Mouse (Mus musculus) T-helper 2 cell (primary cell): ENCODE data around the gene Zfand2a.

Source experiments
- in situ Hi-C: fragments of 300-600 bp; cut with MboI, MseI; formaldehyde crosslinking; loops from one replicate; pipeline ENCODE4 v1.15.1; 2025; ENCODE audit warnings: high pct_unique_total_duplicates

Gene Zfand2a

DNA sequence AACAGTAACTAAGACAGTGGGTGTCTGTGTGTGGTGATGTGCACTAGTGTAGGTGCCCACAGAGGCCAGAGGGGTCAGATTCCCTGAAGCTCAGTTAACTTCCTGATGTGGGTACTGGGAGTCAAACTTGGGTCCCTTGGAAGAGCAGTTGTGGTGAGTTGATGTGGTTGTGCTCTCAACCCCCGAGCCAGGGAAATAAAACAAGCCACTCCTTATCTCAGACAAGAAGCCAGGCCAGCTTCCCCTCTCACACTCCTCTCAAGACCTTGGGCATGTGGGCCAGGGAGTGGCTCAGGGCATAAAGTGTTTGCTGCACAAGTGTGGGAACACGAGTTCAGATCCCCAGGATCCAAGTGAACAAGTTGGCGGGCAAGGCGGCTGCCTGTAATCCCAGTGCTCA is 17.5 kb downstream of the Zfand2a start:
- in situ Hi-C loops, result no loop called here

- in situ Hi-C loops, result no loop called here
Observed at GRCm38 (mm10) chr5:139466373-139466772, 18.0 kb downstream of the Zfand2a start.

- in situ Hi-C loops, result no loop called here
Observed at GRCm38 (mm10) chr5:139464874-139465273, 19.5 kb downstream of the Zfand2a start.

GRCm38 (mm10) chr5:139460384-139461067 is 23.8 kb downstream of the Zfand2a start, which contains the start of gene 3110082I17Rik:
TSS of gene 3110082I17Rik (minus strand) at chr5:139460527.
- in situ Hi-C loops, result no loop called here

- in situ Hi-C loops, result no loop called here
Observed at GRCm38 (mm10) chr5:139459938-139460337, 24.4 kb downstream of the Zfand2a start.

DNA sequence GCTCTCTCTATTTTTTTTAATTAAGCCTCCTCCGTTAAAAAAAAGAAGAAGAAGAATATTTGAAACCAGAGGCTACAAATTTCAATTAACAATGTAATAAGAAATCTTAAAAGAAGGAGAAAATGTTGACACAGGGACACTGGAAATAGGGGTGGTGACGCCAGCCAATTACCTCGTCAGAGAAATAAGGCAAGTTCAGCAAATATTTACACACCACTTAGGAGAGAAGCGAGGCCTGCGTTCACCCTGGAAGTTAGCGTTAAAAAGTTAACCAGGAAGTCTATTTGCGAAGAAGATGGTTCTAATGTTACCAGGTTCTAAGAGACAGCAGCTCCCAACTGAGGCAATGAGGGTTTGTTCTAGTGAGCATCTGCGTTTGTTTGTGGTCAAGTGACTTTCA is 27.1 kb downstream of the Zfand2a start:
- in situ Hi-C loops, result no loop called here

- in situ Hi-C loops, result no loop called here
Observed at GRCm38 (mm10) chr5:139455166-139455565, 29.2 kb downstream of the Zfand2a start.

GRCm38 (mm10) chr5:139453031-139453430 is 31.3 kb downstream of the Zfand2a start:
- in situ Hi-C loops, result no loop called here

DNA sequence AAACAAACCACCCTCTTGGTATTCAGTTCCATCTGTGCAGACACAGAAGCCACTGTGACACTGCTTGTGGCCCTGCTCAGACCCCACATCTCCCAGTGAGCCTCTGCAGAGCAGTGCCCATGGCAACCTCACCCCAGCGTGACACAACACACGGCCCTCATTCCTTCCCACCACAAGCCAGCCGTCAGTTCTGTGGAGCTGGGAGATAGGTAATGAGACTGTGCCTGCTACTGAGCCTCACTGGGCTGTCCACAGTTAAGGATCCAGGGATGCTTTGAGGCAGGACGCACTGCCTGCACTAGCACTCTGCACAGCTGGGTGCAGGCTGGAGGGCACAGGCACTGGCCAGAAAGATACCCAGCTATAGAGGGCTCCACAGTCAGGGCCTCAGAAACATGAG is 34.4 kb downstream of the Zfand2a start:
- in situ Hi-C loops, result no loop called here

DNA sequence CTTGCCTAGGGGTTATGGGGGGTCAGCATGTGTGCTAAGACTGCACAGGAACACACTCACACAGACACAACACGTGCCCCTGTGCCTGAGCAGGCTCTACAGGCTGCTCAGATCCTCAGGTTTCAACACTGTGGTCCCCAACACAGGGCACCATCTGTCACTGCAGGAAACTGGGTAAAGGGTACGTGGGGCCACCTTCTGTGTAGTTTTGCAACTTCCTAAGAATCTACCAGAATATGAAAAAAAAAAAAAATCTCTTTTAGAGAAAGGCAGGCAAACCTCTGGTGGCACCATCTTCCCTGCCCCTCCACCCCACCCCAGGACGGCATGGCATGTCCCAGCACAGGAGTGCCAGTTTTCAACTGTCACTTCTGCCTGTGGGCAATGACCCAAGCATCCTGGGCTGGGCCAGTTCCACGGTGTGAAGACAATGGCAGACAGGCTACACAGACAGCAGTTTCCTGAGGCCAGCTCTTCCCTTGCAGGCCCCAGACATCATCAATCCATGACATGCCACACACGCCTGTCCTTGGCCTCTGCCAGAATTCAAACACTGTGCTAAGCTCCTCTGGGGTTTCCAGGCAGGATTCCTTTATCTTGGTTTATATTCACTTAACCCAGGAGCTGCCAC is 35.1 kb downstream of the Zfand2a start:
- in situ Hi-C loops, result no loop called here

DNA sequence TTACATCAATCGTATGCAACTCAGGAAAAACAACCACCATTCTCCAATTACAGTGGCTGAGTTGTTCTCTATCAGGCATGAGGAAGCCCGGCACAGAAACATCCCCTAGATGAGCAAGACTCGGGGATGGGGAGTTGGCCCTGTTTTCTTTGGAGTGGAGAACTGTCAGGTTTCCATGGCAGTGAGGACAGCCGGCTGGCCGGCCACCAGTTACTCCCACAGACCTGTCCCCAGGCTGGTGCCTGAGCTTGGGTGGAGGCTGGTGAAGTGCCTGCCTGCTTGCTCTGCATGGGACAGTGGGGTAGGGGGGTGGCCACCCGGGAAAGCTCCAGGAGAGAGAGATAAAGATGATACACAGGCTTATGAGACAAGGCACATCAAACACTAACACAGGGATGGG is 36.3 kb downstream of the Zfand2a start:
- in situ Hi-C loops, result no loop called here

DNA sequence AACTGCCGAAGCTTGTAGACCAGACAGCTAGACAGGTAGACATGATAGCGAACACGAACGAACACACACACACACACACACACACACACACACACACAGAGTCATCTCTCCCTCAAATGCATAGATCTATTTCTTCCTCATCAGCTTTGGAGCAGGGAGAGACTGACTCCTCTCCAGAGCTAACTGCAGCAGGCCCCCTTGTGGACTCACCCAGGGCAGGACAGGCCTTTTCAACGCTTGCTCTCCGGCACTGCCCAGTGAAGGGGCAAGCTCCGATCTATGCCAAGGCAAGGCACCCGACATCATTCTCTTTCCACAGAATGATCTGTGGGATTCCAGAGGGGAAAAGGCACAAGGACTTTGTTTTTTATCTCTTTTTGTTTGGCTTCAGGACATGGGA is 39.1 kb downstream of the Zfand2a start:
- in situ Hi-C loops, result no loop called here

DNA sequence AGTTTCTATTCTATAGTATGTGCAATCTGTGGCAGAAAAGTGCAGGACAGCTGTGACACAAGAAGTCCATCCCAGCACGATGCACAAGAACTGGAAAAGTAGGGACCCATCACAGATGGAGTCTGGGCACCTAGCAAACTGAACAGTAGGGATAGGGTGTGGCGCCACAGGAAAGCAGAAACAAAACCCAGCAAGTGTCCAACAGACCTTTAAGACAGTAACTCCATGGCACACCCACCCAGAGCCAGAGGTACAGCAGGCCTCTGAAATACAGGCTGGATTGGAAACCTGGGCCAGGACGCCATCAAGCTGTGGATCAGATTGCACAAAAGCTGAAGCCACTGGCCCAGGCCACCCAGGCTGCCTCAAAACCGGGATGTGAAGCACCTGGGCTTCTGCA is 41.4 kb downstream of the Zfand2a start:
- in situ Hi-C loops, result no loop called here

- in situ Hi-C loops, result no loop called here
Observed at GRCm38 (mm10) chr5:139442428-139442827, 41.9 kb downstream of the Zfand2a start.

- in situ Hi-C loops, result no loop called here
Observed at GRCm38 (mm10) chr5:139441726-139442018, 42.7 kb downstream of the Zfand2a start.

GRCm38 (mm10) chr5:139440926-139441725 is 43.2 kb downstream of the Zfand2a start:
- in situ Hi-C loops, result no loop called here

GRCm38 (mm10) chr5:139440451-139440850 is 43.9 kb downstream of the Zfand2a start:
- in situ Hi-C loops, result no loop called here

- in situ Hi-C loops, result no loop called here
Observed at GRCm38 (mm10) chr5:139438440-139438839, 45.9 kb downstream of the Zfand2a start.

GRCm38 (mm10) chr5:139437769-139438168 is 46.6 kb downstream of the Zfand2a start:
- in situ Hi-C loops, result no loop called here

- in situ Hi-C loops, result no loop called here
Observed at GRCm38 (mm10) chr5:139434940-139435339, 49.4 kb downstream of the Zfand2a start.

- in situ Hi-C loops, result no loop called here
Observed at GRCm38 (mm10) chr5:139433842-139434568, 50.3 kb downstream of the Zfand2a start.
